Mouse (Mus musculus): ENCODE measurements around the gene Fmnl2.

The Fmnl2 gene

GRCm38 (mm10) chr2:52952202-52952730, 94.6 kb downstream of the Fmnl2 start:
- DNase-seq (ENCODE audit: extremely low spot score, low read depth, low spot score), result no peak

GRCm38 (mm10) chr2:52955090-52955489, 97.4 kb downstream of the Fmnl2 start:
- DNase-seq (ENCODE audit: extremely low spot score, low read depth, low spot score), result no peak

DNA sequence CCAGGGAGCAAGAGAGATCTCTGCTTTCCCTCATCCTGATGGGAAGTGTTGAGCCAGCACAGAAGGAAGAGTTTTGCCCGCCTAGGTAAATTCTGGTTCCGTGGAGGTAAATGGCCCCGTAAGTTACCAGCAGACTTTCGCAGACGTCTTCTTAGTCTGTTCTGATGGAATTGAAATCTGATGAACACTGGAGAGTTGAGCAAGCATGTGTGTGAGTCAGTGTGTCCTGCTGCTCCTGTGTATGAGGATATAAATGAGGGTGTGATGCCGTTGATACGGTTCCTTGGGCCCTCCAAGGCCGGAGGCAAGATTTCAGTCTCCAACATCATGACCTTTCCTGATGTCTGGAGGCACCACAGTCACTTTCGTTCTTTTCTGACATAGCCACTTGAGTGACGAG, 98.2 kb downstream of the Fmnl2 start:
- no peak for DNase-seq (ENCODE audit: extremely low spot score, low read depth, low spot score)

DNA sequence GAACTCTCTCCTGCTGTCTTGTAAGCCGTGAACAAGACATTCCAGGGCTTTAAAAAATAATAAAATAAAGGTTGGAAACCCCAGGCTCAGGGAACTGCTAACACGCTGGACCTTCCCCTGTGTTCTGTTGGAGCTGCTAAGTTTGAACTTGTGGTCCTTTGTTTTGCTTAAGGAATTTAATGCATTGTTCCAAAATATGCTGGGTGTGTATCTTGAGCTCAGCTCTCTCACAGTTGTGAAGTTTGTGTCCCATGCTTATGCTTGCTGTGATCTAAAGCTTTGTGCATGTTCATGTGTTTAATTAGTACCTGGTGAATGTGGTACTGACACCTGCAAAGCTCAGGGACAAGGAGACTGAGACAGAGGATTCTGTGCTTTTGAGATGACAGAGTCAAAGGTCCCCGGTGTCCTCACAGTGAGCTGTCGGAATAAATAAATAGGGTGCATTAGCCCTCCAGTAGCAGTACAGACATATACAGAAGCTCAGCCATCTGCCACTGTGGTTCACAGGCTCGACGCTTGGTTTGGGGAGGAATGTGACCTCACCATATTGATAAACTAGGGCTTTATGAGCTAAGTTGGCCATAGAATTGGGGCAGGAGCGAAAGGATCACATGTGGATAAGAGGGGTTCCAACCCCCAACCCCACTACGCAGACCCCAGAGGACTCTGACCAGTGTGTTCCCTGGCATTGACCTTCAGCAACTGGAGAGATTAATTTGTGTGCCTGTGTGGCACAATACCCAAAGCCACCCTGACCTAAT, 100.3 kb downstream of the Fmnl2 start:
- DNase-seq (ENCODE audit: extremely low spot score, low read depth, low spot score), result no peak

DNA sequence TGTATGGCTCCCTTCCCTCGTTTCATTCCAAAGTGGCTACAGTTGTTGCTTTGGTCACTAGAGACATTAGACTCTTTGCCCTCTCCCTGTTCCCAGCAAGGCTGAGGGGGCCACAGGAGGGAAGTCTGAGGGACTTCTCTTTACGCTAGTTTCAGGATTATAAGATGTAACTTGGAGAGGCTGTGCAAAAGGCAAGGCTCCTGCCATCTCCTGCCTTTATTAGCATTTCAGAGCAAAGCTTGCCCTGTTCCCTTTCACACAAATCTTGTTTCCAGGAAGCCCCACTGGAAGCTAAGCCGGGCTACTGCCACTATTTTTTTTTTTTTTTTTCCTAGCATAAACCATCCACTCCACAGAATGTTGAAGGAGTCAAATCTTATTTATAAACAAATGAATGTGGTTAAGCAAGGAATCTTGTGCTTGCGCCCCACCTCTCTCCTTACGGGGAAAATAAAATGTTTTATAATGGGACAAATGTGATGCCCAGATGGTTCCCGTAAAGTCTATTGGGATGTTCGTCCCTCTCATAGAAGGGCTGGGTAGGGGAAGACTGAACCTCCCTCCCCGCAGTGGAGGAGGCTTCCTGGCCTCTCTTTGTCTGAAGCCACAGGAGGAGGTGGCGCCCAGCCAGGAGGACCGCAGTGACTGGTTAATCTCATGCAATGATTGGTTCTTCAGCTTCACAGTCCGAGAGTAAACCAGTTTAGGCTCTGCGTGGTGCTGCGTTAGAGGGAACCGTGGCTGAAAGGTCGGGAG, 101.1 kb downstream of the Fmnl2 start:
- no peak for DNase-seq (ENCODE audit: extremely low spot score, low read depth, low spot score)

GRCm38 (mm10) chr2:52959291-52959621, 101.6 kb downstream of the Fmnl2 start:
- DNase-seq (ENCODE audit: extremely low spot score, low read depth, low spot score), result no peak

- DNase-seq (ENCODE audit: extremely low spot score, low read depth, low spot score), result no peak
These were observed 102.3 kb downstream of the Fmnl2 start for GRCm38 (mm10) chr2:52959982-52960381.

DNA sequence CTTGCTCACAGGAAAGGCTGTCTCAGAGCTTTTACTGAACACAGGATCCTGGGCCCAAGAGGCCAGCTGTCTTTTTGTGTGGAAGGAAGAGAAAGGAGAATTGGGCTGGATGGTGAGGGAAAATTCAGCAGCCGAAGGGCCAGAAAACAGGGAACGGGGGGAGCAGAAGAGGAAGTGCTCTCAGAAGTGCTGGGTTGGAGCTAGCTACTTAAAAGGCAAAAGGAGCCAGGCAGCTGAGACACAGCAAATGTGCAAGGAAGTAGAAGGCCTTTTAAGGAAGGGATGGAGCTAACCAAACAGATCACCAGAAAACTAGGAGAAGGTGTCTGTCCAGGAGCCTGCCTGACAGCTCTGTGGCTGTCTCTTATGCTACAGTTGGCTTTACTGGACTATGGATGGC, 103.0 kb downstream of the Fmnl2 start:
- no peak for DNase-seq (ENCODE audit: extremely low spot score, low read depth, low spot score)

DNA sequence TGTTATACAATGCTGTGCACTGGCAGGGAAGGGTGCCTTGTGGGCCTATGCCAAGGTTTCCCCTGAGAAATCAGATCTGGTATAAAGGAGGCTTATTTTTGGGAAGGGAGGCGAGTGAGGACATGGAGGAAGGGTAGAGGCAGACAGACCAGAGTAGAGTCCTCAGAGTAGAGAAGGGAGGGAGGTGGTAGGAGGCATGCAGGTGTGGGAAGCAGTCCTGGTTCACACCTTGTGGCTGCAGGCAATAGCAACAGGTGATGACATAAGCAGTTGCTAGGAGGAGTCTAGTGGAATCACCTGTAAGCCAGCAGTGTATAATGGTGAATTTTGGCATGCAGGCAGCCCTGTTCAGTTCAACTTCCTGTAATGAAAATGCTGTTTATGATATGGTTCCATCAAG, 105.8 kb downstream of the Fmnl2 start:
- no peak for DNase-seq (ENCODE audit: extremely low spot score, low read depth, low spot score)

- no peak for DNase-seq (ENCODE audit: extremely low spot score, low read depth, low spot score)
These were observed 106.8 kb downstream of the Fmnl2 start for GRCm38 (mm10) chr2:52964386-52964928.

GRCm38 (mm10) chr2:52966227-52966626, 108.6 kb downstream of the Fmnl2 start:
- no peak for DNase-seq (ENCODE audit: extremely low spot score, low read depth, low spot score)

GRCm38 (mm10) chr2:52966820-52967460, 109.3 kb downstream of the Fmnl2 start:
- DNase-seq (ENCODE audit: extremely low spot score, low read depth, low spot score), result no peak

DNA sequence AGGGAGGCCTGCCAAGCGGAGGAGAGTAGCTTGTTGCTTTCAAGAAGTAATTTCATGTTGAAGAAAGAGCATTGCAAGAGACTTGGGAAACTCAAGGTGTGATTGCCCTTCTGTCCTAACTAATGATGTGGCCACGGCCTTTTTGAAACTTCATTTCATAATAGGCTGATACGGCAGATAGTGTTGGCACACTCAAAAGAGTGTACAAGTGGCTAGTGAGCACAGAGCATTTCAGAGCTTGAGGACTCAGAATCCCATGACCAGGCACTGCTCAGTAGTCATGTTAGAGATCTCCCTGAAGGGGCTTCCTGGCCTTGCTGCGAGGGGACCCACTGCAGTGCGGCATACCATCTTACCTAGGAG, 109.8 kb downstream of the Fmnl2 start:
- DNase-seq (ENCODE audit: extremely low spot score, low read depth, low spot score), result no peak

DNA sequence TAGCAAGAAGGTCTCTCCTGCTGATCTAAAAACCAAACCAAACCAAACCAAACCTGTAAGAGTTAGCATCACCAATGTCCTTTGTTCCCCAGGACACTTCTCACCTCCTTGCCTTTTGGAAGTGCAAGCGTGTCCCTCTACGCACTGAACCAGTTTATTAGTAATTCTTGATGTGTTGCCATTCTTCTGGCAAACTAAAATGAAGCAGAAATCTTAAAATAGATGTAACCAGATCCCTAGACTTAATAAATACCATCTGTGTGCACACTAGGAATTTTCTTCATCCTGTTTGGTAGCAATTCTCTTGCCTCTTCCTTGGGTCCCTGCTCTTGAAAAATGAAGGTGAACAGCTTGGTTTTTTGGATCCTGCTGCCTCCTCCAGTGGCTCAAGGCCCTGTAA, 111.2 kb downstream of the Fmnl2 start:
- no peak for DNase-seq (ENCODE audit: extremely low spot score, low read depth, low spot score)

DNA sequence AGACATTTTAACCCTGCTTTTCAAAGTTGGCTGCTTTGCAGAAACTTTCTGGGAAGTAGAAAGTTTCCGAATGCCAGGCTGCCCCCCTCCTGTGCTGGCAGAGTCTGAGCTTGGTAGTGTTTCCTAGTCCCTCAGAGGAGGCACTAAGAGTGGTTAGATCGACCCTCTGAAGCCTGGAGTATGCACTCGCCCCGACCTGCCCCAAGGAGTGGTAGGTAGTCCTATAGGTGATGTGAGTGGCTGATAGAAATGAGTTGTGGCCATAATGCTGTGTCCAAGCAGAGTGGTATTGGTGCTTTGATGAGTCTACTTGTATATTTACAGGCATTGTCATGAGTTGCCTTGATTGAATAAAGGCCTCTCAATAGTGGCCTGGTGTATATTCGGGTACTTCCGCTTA, 116.4 kb downstream of the Fmnl2 start:
- DNase-seq (ENCODE audit: extremely low spot score, low read depth, low spot score), result no peak

DNA sequence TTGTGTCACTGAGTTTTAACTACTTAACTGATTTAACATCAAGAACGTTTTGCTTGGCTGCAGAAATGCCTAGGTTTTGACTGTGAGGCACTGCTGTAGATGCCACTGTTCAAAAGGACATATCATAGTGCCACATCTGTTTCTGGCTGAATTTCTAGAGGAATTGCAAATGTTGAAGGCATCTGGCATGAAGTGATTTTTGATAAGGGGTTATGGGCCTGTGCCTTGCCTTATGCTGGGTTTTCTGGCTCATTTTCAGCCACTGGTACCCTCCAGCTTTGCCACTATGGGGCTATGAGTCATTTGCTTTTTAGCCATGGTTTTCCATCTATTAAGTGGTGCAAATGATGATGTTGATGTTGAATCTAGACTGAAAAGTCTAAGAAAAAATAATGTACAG, 117.1 kb downstream of the Fmnl2 start:
- no peak for DNase-seq (ENCODE audit: extremely low spot score, low read depth, low spot score)

DNA sequence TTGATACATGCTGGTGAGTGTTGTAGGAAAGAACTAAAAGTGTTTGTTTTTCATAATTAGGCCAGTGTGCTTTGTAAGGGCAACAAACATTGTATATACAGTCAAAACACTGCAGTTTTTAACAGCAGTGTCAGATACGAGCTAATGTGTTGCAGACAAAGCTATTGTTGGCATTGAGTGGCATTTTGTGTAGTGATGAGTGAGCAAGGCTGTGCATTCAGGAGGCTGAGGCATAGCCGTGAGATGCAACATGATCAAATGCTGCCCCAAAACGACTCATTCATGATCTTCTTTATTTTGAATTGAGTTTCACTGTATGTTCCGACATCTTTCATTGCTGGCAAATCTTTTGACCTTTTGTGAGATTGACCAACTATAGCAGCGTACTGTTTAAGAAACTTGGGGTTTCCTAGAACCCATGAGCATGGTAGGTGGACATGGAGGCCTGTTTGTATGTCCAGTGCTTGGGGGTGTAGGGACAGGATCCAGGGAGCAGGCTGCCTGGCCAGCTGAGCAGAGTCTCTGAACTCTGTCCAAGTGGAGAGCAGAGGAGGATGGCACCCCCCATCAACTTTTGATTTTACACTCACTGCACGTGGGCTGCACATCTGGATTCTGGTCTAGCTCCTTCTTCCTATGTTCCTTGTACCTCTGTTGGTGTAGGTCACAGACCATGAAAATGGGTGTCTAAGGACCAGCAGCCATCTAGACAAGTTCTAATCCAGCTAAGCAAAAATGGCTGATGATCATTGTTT, 120.4 kb downstream of the Fmnl2 start:
- no peak for DNase-seq (ENCODE audit: extremely low spot score, low read depth, low spot score)

- DNase-seq (ENCODE audit: extremely low spot score, low read depth, low spot score), result no peak
These were observed 121.1 kb downstream of the Fmnl2 start for GRCm38 (mm10) chr2:52978796-52979195.

- DNase-seq (ENCODE audit: extremely low spot score, low read depth, low spot score), result peak; percentile 44
These were observed 121.7 kb downstream of the Fmnl2 start for GRCm38 (mm10) chr2:52979280-52979763.

GRCm38 (mm10) chr2:52981126-52981525, 123.5 kb downstream of the Fmnl2 start:
- no peak for DNase-seq (ENCODE audit: extremely low spot score, low read depth, low spot score)

DNA sequence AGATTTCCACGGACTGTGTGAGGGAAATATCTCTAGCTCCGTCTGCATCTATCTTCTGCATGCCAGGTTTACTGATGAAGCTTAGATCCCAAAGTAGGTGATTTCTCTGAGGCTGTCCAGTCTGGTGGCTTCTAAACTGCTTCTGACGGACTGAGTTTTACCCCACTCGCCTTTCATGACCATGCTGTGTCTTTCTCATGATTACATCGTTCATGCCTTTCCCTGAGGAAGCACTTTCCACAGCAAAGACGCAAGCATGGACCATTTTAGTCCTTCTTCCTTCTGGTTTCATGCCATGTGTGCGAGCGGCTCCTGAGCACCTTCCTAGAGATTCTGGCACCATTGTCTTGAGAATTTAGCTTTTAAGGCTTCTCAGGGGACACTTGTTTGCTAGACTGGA, 123.9 kb downstream of the Fmnl2 start:
- no peak for DNase-seq (ENCODE audit: extremely low spot score, low read depth, low spot score)

Data from hindlimb bud, embryonic 11.5 days (tissue).